19 mouse cellular contexts compared by ENCODE assay signal in the genomic region with DNA sequence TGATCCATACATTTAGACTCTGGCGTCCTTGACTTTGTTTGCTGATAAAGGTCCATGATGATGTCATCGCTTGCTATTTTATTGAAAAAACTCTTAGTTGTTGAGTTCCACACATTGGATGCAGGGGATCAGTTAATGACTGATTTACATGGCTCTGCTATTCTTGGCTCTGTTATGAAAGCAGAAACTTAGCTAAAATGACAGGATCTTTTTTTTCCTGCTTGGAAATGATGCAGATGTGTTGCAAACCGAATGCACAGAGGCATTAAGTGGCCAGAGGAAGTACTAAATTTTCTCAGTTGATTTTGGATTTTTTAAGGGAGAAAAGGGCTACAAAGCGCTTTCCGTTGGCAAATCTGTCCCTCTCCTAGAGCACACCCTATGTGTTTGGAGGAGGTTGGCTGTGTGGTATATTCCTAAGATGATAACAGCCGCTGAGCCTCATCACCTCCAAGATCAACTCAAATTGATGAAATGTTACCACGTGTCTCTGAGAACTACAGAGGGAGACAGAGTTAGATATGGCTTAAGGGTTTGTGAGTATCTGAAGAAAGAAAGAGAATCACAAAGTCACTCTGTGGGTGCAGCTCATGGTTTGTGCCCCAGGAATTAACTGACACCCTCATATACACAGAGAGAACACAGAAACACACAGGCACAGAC.
A peak's percentile ranks its signal among the peaks of the same experiment; 100 is the strongest.
DNase-seq lines count a peak whose midpoint lies in the region; ATAC-seq and TF ChIP-seq lines count a peak whose summit lies in the region.
"Had no signal": no experiment of that assay in that cellular context is flagged by ENCODE, and none has a peak within 500 bp of the region (broad histone marks: within the 10 kb centered on the region; RNA-seq: fewer than 3 reads in every experiment).

No protein-coding gene starts in this region.

- H3K4me1 ChIP-seq in kidney, adult 2 months (ENCODE audit: control insufficient read depth, insufficient read depth, low read length), result no peaks in the 10 kb centered on the region
- peaks cover 2% of the 10 kb centered on the region; the same call in 1 of the 2 replicates for H3K4me1 ChIP-seq in liver, embryonic 16.5 days (ENCODE audit: control insufficient read depth, low read depth, low read length)
- peaks cover 16% of the 10 kb centered on the region for H3K4me1 ChIP-seq in liver, embryonic 11.5 days (replicated peaks; ENCODE audit: control insufficient read depth, insufficient read depth, low read length)
- H3K4me1 ChIP-seq in intestine, embryonic 16.5 days (ENCODE audit: control insufficient read depth, insufficient read depth, low read length), result 0 out of 2 replicates have a peak, but pooled peaks cover 4% of the 10 kb centered on the region
- H3K4me1 ChIP-seq in stomach, embryonic 16.5 days (ENCODE audit: control insufficient read depth, insufficient read depth, low read length), result no peaks in the 10 kb centered on the region
- H3K4me1 ChIP-seq: forebrain, embryonic 13.5 days; limb, embryonic 15.5 days had no signal

- H3K4me3 ChIP-seq in kidney, adult 2 months (ENCODE audit: insufficient read depth, low read depth, low read length), result no peak overlapping the region
- no peak overlapping the region for H3K4me3 ChIP-seq in liver, embryonic 16.5 days (ENCODE audit: low read depth, low read length)
- no peak overlapping the region for H3K4me3 ChIP-seq in liver, embryonic 11.5 days (ENCODE audit: low read depth, low read length)
- H3K4me3 ChIP-seq in intestine, embryonic 16.5 days (ENCODE audit: low read length), result no peak overlapping the region
- no peak overlapping the region for H3K4me3 ChIP-seq in stomach, embryonic 16.5 days (replicated peaks; ENCODE audit: low read length)
- H3K4me3 ChIP-seq: forebrain, embryonic 13.5 days; hindbrain, embryonic 12.5 days; limb, embryonic 15.5 days; megakaryocyte, embryonic 14.5 days; midbrain, embryonic 13.5 days had no signal

- H3K9ac ChIP-seq in liver, embryonic 16.5 days (ENCODE audit: low read depth, low read length), result no peak overlapping the region
- H3K9ac ChIP-seq in liver, embryonic 11.5 days (ENCODE audit: low read depth, low read length), result no peak overlapping the region
- no peak overlapping the region for H3K9ac ChIP-seq in intestine, embryonic 16.5 days (ENCODE audit: low read depth, low read length)
- no peak overlapping the region for H3K9ac ChIP-seq in stomach, embryonic 16.5 days (ENCODE audit: low read length)
- H3K9ac ChIP-seq: forebrain, embryonic 13.5 days; hindbrain, embryonic 12.5 days; limb, embryonic 15.5 days; midbrain, embryonic 13.5 days had no signal

- H3K27me3 ChIP-seq in kidney, adult 2 months (replicated peaks; ENCODE audit: control insufficient read depth, insufficient read depth, low read length), result no peaks in the 10 kb centered on the region
- no peaks in the 10 kb centered on the region for H3K27me3 ChIP-seq in liver, embryonic 16.5 days (ENCODE audit: control insufficient read depth, insufficient read depth, low read depth, low read length)
- no peaks in the 10 kb centered on the region for H3K27me3 ChIP-seq in liver, embryonic 11.5 days (replicated peaks; ENCODE audit: control insufficient read depth, insufficient read depth, low read length)
- no peaks in the 10 kb centered on the region for H3K27me3 ChIP-seq in intestine, embryonic 16.5 days (replicated peaks; ENCODE audit: control insufficient read depth, insufficient read depth, low read length)
- H3K27me3 ChIP-seq in stomach, embryonic 16.5 days (ENCODE audit: control insufficient read depth, insufficient read depth, low read length), result no peaks in the 10 kb centered on the region
- H3K27me3 ChIP-seq: hindbrain, embryonic 12.5 days; limb, embryonic 15.5 days; megakaryocyte, embryonic 14.5 days had no signal

- TF ChIP-seq POLR2A in kidney, adult 2 months (IDR thresholded peaks at IDR 0.05; ENCODE audit: low read depth, low read length), result no peak

- no peaks in the 10 kb centered on the region for H3K9me3 ChIP-seq in liver, embryonic 16.5 days (replicated peaks; ENCODE audit: control insufficient read depth, low read length)
- peaks cover 7% of the 10 kb centered on the region; the same call in 1 of the 2 replicates for H3K9me3 ChIP-seq in liver, embryonic 11.5 days (ENCODE audit: control insufficient read depth, low read length)
- no peaks in the 10 kb centered on the region for H3K9me3 ChIP-seq in intestine, embryonic 16.5 days (ENCODE audit: control insufficient read depth, low read length)
- H3K9me3 ChIP-seq in stomach, embryonic 16.5 days (replicated peaks; ENCODE audit: control insufficient read depth, low read length), result no peaks in the 10 kb centered on the region
- H3K9me3 ChIP-seq: hindbrain, embryonic 12.5 days; limb, embryonic 15.5 days; midbrain, embryonic 13.5 days had no signal

- no peak overlapping the region for H3K4me2 ChIP-seq in liver, embryonic 16.5 days (ENCODE audit: low read depth, low read length)
- no peak overlapping the region for H3K4me2 ChIP-seq in liver, embryonic 11.5 days
- H3K4me2 ChIP-seq in intestine, embryonic 16.5 days (ENCODE audit: low read depth, low read length), result no peak overlapping the region
- H3K4me2 ChIP-seq in stomach, embryonic 16.5 days (ENCODE audit: low read depth, low read length), result no peak overlapping the region
- H3K4me2 ChIP-seq: forebrain, embryonic 13.5 days; hindbrain, embryonic 12.5 days; limb, embryonic 15.5 days; midbrain, embryonic 13.5 days had no signal

- 76% methylated on average over 7 of the region's 7 CpGs for WGBS in kidney, adult 2 months
- 53% methylated on average over 7 of the region's 7 CpGs for WGBS in liver, embryonic 16.5 days (ENCODE audit: insufficient replicate concordance)
- WGBS in liver, embryonic 11.5 days, result 70% methylated on average over 7 of the region's 7 CpGs
- 61% methylated on average over 7 of the region's 7 CpGs for WGBS in intestine, embryonic 16.5 days
- 49% methylated on average over 7 of the region's 7 CpGs for WGBS in stomach, embryonic 16.5 days

- H3K36me3 ChIP-seq in kidney, adult 2 months (ENCODE audit: control insufficient read depth, insufficient read depth, low read length), result no peaks in the 10 kb centered on the region
- no peaks in the 10 kb centered on the region for H3K36me3 ChIP-seq in liver, embryonic 16.5 days (ENCODE audit: control insufficient read depth, insufficient read depth)
- H3K36me3 ChIP-seq in liver, embryonic 11.5 days (ENCODE audit: control insufficient read depth, insufficient read depth, low read length), result no peaks in the 10 kb centered on the region
- no peaks in the 10 kb centered on the region for H3K36me3 ChIP-seq in intestine, embryonic 16.5 days (ENCODE audit: control insufficient read depth, insufficient read depth, low read length)
- H3K36me3 ChIP-seq in stomach, embryonic 16.5 days (ENCODE audit: control insufficient read depth, insufficient read depth, low read length), result no peaks in the 10 kb centered on the region
- H3K36me3 ChIP-seq: hindbrain, embryonic 12.5 days; limb, embryonic 15.5 days; midbrain, embryonic 13.5 days had no signal

- peak; percentile 48 for ATAC-seq in liver, embryonic 16.5 days (ENCODE audit: low read depth)
- no peak for ATAC-seq in liver, embryonic 11.5 days (replicated peaks; ENCODE audit: low FRiP score)
- peak; percentile 18; the same call in 1 of the 2 replicates for ATAC-seq in intestine, embryonic 16.5 days
- ATAC-seq in stomach, embryonic 16.5 days (ENCODE audit: insufficient read depth, low FRiP score), result no peak
- ATAC-seq: activated CD4-positive, CD25-positive, alpha-beta regulatory T cell, adult 4 months; forebrain, embryonic 13.5 days; midbrain, embryonic 13.5 days had no signal

- no peak for TF ChIP-seq CTCF in kidney, adult 2 months (conservative IDR thresholded peaks at IDR 0.05; ENCODE audit: insufficient read depth, insufficient read length, low read depth, low read length)

- H3K27ac ChIP-seq in kidney, adult 2 months (ENCODE audit: insufficient read depth, low read depth, low read length), result no peak overlapping the region
- no peak overlapping the region for H3K27ac ChIP-seq in liver, embryonic 16.5 days (ENCODE audit: low read length)
- no peak overlapping the region for H3K27ac ChIP-seq in liver, embryonic 11.5 days (ENCODE audit: low read depth, low read length)
- 0 out of 2 replicates have a peak overlapping the region, but pooled peaks have one; percentile 44 for H3K27ac ChIP-seq in intestine, embryonic 16.5 days (ENCODE audit: low read length)
- H3K27ac ChIP-seq in stomach, embryonic 16.5 days (ENCODE audit: low read length), result peak overlapping the region; percentile 8; the same call in 1 of the 2 replicates
- H3K27ac ChIP-seq: forebrain, embryonic 13.5 days; hindbrain, embryonic 12.5 days; limb, embryonic 15.5 days; midbrain, embryonic 13.5 days had no signal

- DNase-seq in kidney, adult 2 months, result peak; percentile 14
- DNase-seq in kidney, postnatal 25 days, result no peak
- DNase-seq in liver, embryonic 11.5 days (ENCODE audit: low spot score), result no peak
- no peak for DNase-seq in embryo, embryonic 9.5 days (ENCODE audit: extremely low spot score)
- DNase-seq: adrenal gland, postnatal 10 days; cerebellum, adult 18-20 months; cerebellum, postnatal 14 days; left cerebral cortex, postnatal 4 days; lung, adult 18-20 months; thymus, postnatal 14 days had no signal

Comparison
In these comparisons a context has a peak if more than half of its experiments do, and no peak if none do; other contexts are left out.
1. ATAC-seq: peak in liver, embryonic 16.5 days (single experiment) and intestine, embryonic 16.5 days (single experiment); none in liver, embryonic 11.5 days (single experiment) and stomach, embryonic 16.5 days (single experiment).
2. H3K27ac ChIP-seq: peak in intestine, embryonic 16.5 days (single experiment) and stomach, embryonic 16.5 days (single experiment); none in kidney, adult 2 months (single experiment), liver, embryonic 16.5 days (single experiment) and liver, embryonic 11.5 days (single experiment).